Mouse (Mus musculus) adrenal gland, adult 18-20 months (tissue): ENCODE data around the gene Dnajb5. TPM values are rescaled to one million over a fixed set of nuclear protein-coding genes. Genes with fewer than 3 reads are reported as not detected.
A peak's percentile ranks its signal among the peaks of the same experiment; 100 is the strongest.

Experiments used
- DNase-seq, 2 experiments: peaks; one replicate each; pipeline ENCODE4 v3.0.0; 2021 to 2022; ENCODE audit warnings: low spot score in 2 of 2
- total RNA-seq, 2 experiments: library from RNA; stranded (reverse); gene quantifications; 1 replicate in 1 of 2; 2 replicates in 1 of 2; pipeline ENCODE4 v1.2.3; 2021

Gene Dnajb5
- total RNA-seq, 2 experiments from 2014 or later, result 17.0 to 24.2 TPM

GRCm38 (mm10) chr4:42943341-42943740 is 6.3 kb upstream of the Dnajb5 start:
- DNase-seq, result no peak

GRCm38 (mm10) chr4:42944185-42944584 is 5.4 kb upstream of the Dnajb5 start:
- no peak for DNase-seq

- no peak for DNase-seq
These were observed 4.6 kb upstream of the Dnajb5 start for GRCm38 (mm10) chr4:42945043-42945442.

GRCm38 (mm10) chr4:42945445-42945844 is 4.2 kb upstream of the Dnajb5 start:
- DNase-seq, result no peak

- DNase-seq, result peak; percentile 50 to 58
These were observed 3.7 kb upstream of the Dnajb5 start for GRCm38 (mm10) chr4:42945952-42946351.

GRCm38 (mm10) chr4:42946733-42947290 is 2.8 kb upstream of the Dnajb5 start:
- DNase-seq, result no peak

GRCm38 (mm10) chr4:42948527-42948926 is 1.1 kb upstream of the Dnajb5 start:
- no peak for DNase-seq

GRCm38 (mm10) chr4:42949051-42949675 is 451 bp upstream of the Dnajb5 start:
- no peak for DNase-seq

GRCm38 (mm10) chr4:42950065-42950558 is 498 bp downstream of the Dnajb5 start:
- peak; percentile 80 to 85 for DNase-seq

- no peak for DNase-seq
These were observed 1.9 kb downstream of the Dnajb5 start for GRCm38 (mm10) chr4:42951206-42952195.

GRCm38 (mm10) chr4:42952563-42952962 is 2.9 kb downstream of the Dnajb5 start:
- DNase-seq, result no peak

GRCm38 (mm10) chr4:42953435-42954094 is 4.0 kb downstream of the Dnajb5 start:
- DNase-seq, result no peak

GRCm38 (mm10) chr4:42954297-42954696 is 4.7 kb downstream of the Dnajb5 start:
- DNase-seq, result peak; percentile 68 to 77

- DNase-seq, result no peak
These were observed 5.6 kb downstream of the Dnajb5 start for GRCm38 (mm10) chr4:42955200-42955599.

- DNase-seq, result no peak
These were observed 7.0 kb downstream of the Dnajb5 start for GRCm38 (mm10) chr4:42956581-42956980.

GRCm38 (mm10) chr4:42957306-42957705 is 7.7 kb downstream of the Dnajb5 start:
- no peak for DNase-seq

- no peak for DNase-seq
These were observed 8.4 kb downstream of the Dnajb5 start for GRCm38 (mm10) chr4:42957979-42958378.

- no peak for DNase-seq
These were observed 9.3 kb downstream of the Dnajb5 start for GRCm38 (mm10) chr4:42958942-42959341.

- DNase-seq, result no peak
These were observed 9.8 kb downstream of the Dnajb5 start for GRCm38 (mm10) chr4:42959382-42959781.

GRCm38 (mm10) chr4:42961592-42961991 is 12.0 kb downstream of the Dnajb5 start:
- peak; percentile 42 to 61 for DNase-seq

- no peak for DNase-seq
These were observed 13.9 kb downstream of the Dnajb5 start for GRCm38 (mm10) chr4:42963480-42963879.
